Mouse (Mus musculus) lung, embryonic 14.5 days (tissue): ENCODE data around the gene Arfgef2. TPM values are rescaled to one million over a fixed set of nuclear protein-coding genes. Genes with fewer than 3 reads are reported as not detected.
A peak's percentile ranks its signal among the peaks of the same experiment; 100 is the strongest.

Source experiments
- ATAC-seq: fragments of 200-750 bp; cut with Nextera tagmentation; 2 replicates; pipeline ENCODE4 v1.8.0; 2017; ENCODE audit warnings: mild to moderate bottlenecking, moderate TSS enrichment, moderate library complexity; ENCODE audit not compliant: insufficient read depth
- DNase-seq: peaks from one replicate; pipeline ENCODE4 v3.0.0-alpha.2; 2015
- H3K27ac ChIP-seq: fragments of 300-500 bp; sonication (generic); 2 replicates; pipeline ENCODE4 v1.5.1; 2014; ENCODE audit warnings: low read depth, mild to moderate bottlenecking, moderate library complexity
- H3K27me3 ChIP-seq: fragments of 300-500 bp; sonication (generic); 2 replicates; pipeline ENCODE4 v1.6.1; 2014; ENCODE audit warnings: low read length, control low read depth; ENCODE audit not compliant: insufficient read depth
- H3K36me3 ChIP-seq: fragments of 300-500 bp; sonication (generic); 2 replicates; pipeline ENCODE4 v1.6.1; 2014; ENCODE audit warnings: control low read depth; ENCODE audit not compliant: insufficient read depth
- H3K4me1 ChIP-seq: fragments of 300-500 bp; sonication (generic); 2 replicates; pipeline ENCODE4 v1.6.1; 2014; ENCODE audit warnings: antibody characterized with exemption, control low read depth; ENCODE audit not compliant: insufficient read depth
- H3K4me2 ChIP-seq: fragments of 300-500 bp; sonication (generic); 2 replicates; pipeline ENCODE4 v1.6.1; 2014; ENCODE audit warnings: mild to moderate bottlenecking
- H3K4me3 ChIP-seq: fragments of 300-500 bp; sonication (generic); 2 replicates; pipeline ENCODE4 v1.5.1; 2014; ENCODE audit warnings: low read depth, low read length
- H3K9ac ChIP-seq: fragments of 300-500 bp; sonication (generic); 2 replicates; pipeline ENCODE4 v1.6.1; 2014
- H3K9me3 ChIP-seq: fragments of 300-500 bp; sonication (generic); 2 replicates; pipeline ENCODE4 v1.6.1; 2016; ENCODE audit warnings: low read depth, low read length, control low read depth
- CTCF ChIP-seq: IDR thresholded peaks from 2 replicates; pipeline ENCODE4 v1.5.1; 2016; ENCODE audit warnings: antibody characterized with exemption, low read depth
- WGBS: fragments of 180-500 bp; shearing (Covaris S2); extraction: QIAGEN DNeasy Blood & Tissue Kit; methylation state at CpG from one replicate; pipeline ENCODE4 v1.1.7; 2014; 5-methylcytosine and 5-hydroxymethylcytosine counted together
- polyA plus RNA-seq: library from polyadenylated mRNA; unstranded; fragments of >200 nt; fragmentation: Nextera tagmentation; extraction: Ambion mirVana; gene quantifications from 2 replicates; pipeline ENCODE4 v1.2.1, GENCODE M21; 2014

The Arfgef2 gene
- polyA plus RNA-seq, 1 experiment from 2014 or later = 6.9 TPM

DNA sequence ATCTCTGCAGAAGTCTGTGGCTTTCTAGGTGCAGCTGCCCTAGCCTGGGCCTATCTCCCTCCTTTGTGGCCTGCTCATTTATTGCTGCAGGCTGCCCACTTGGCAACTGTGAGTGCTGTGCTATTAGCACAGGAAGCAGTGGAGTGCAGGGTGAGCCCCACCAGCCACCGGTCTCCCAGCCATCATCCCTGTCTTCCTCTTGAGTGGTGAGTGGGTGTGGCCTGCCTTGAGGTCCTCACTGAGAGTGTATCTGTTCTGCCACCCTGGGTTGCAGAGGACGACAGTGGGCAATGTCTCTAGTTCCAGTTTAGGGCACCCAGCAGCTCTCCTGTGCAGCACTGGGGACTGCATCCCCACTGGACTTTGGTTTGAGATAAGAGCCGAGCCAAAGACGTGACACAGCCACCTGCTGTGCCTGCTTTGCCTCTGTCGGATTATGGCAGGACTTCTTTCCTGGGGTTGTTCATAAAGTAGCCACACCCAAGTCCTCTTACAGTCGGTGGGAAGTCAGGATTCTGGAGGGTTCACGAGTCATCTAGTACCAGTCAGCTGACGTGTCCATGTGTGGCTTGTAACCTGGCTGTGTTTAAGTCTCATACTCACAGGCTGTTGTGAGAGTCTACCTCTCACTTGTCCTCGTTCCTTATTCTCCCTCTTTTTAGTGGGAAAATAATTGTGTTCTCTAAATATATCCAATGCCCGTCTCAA, 16.9 kb downstream of the Arfgef2 start:
- DNase-seq (no peak), ATAC-seq (no peak)
- Histone ChIP-seq H3K9ac (no peak overlapping the region), H3K27me3 (no peaks in the 10 kb centered on the region), H3K36me3 (0 out of 2 replicates have a peak, but pooled peaks cover 2% of the 10 kb centered on the region), H3K4me1 (no peaks in the 10 kb centered on the region), H3K9me3 (no peaks in the 10 kb centered on the region), H3K4me3 (no peak overlapping the region), H3K27ac (no peak overlapping the region), H3K4me2 (no peak overlapping the region)
- 60% methylated on average over 10 of the region's 10 CpGs for WGBS
- no peak for TF ChIP-seq CTCF

DNA sequence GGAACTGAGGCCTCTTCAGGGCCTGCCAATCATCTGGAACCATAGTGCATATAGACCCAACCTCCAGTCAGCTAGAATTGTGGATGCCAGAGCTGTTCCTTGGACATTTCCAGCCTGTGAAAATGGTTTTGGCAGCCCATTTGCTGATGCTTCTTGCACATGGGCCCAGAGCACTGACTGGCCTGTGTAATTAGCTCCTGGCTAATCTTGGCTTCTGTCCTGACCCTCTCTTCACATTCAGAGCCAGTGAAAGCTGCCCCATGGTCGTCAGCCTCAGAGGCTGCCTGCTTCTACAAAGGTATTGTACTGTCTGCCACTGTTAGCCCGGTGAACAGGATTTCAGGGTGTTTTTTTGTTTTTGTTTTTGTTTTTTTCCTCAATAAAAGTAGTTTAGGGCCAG, 17.5 kb downstream of the Arfgef2 start:
- no peaks in the 10 kb centered on the region for H3K9me3 ChIP-seq
- WGBS = 73% methylated on average over 2 of the region's 2 CpGs
- no peak overlapping the region for H3K9ac ChIP-seq
- 0 out of 2 replicates have a peak, but pooled peaks cover 6% of the 10 kb centered on the region for H3K36me3 ChIP-seq
- TF ChIP-seq CTCF = no peak
- ATAC-seq = no peak
- no peaks in the 10 kb centered on the region for H3K27me3 ChIP-seq
- no peak overlapping the region for H3K4me2 ChIP-seq
- no peak overlapping the region for H3K27ac ChIP-seq
- H3K4me3 ChIP-seq = no peak overlapping the region
- H3K4me1 ChIP-seq = no peaks in the 10 kb centered on the region
- DNase-seq = no peak

DNA sequence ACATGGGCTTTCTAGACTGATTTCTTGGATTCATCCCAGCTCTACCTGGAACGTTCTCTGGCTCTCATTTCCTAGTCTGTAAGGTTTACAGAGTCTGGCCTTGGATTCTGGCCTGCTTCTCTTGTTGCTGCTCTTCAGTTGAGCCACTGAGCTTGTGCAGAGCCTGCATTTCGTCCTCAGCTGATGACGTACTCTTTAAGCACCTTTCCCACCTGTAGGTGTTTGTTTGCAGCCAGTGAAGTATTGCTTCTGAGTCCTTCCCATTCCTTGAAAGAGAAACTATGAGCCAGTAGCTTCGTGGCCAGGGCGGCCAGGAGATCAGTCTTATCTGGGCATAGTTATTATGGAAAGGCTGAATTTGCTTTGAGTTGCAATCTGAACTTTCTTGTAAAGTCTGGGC, 19.0 kb downstream of the Arfgef2 start:
- no peaks in the 10 kb centered on the region for H3K9me3 ChIP-seq
- H3K36me3 ChIP-seq = 0 out of 2 replicates have a peak, but pooled peaks cover 6% of the 10 kb centered on the region
- DNase-seq = no peak
- no peak overlapping the region for H3K4me3 ChIP-seq
- H3K27me3 ChIP-seq = no peaks in the 10 kb centered on the region
- H3K9ac ChIP-seq = no peak overlapping the region
- TF ChIP-seq CTCF = no peak
- WGBS = 78% methylated on average over 5 of the region's 5 CpGs
- ATAC-seq = no peak
- H3K27ac ChIP-seq = no peak overlapping the region
- H3K4me2 ChIP-seq = no peak overlapping the region
- no peaks in the 10 kb centered on the region for H3K4me1 ChIP-seq

- H3K27me3 ChIP-seq = no peaks in the 10 kb centered on the region
- ATAC-seq = no peak
- H3K36me3 ChIP-seq = 0 out of 2 replicates have a peak, but pooled peaks cover 6% of the 10 kb centered on the region
- H3K4me3 ChIP-seq = no peak overlapping the region
- H3K4me1 ChIP-seq = no peaks in the 10 kb centered on the region
- no peak overlapping the region for H3K27ac ChIP-seq
- H3K4me2 ChIP-seq = no peak overlapping the region
- no peaks in the 10 kb centered on the region for H3K9me3 ChIP-seq
- WGBS = 83% methylated on average over 5 of the region's 5 CpGs
- no peak for TF ChIP-seq CTCF
- no peak overlapping the region for H3K9ac ChIP-seq
- no peak for DNase-seq
Measured at GRCm38 (mm10) chr2:166824998-166825397, 19.6 kb downstream of the Arfgef2 start.

GRCm38 (mm10) chr2:166826491-166827224, 21.3 kb downstream of the Arfgef2 start:
- Histone ChIP-seq H3K27ac (no peak overlapping the region), H3K9ac (no peak overlapping the region), H3K4me2 (no peak overlapping the region), H3K4me1 (no peaks in the 10 kb centered on the region), H3K36me3 (0 out of 2 replicates have a peak, but pooled peaks cover 6% of the 10 kb centered on the region), H3K27me3 (no peaks in the 10 kb centered on the region), H3K9me3 (no peaks in the 10 kb centered on the region), H3K4me3 (no peak overlapping the region)
- 86% methylated on average over 8 of the region's 8 CpGs for WGBS
- no peak for TF ChIP-seq CTCF
- DNase-seq (no peak), ATAC-seq (no peak)

- 84% methylated on average over 12 of the region's 12 CpGs for WGBS
- 0 out of 2 replicates have a peak, but pooled peaks cover 6% of the 10 kb centered on the region for H3K36me3 ChIP-seq
- TF ChIP-seq CTCF = no peak
- no peaks in the 10 kb centered on the region for H3K9me3 ChIP-seq
- no peak overlapping the region for H3K27ac ChIP-seq
- H3K4me2 ChIP-seq = no peak overlapping the region
- no peaks in the 10 kb centered on the region for H3K4me1 ChIP-seq
- no peak overlapping the region for H3K9ac ChIP-seq
- H3K27me3 ChIP-seq = no peaks in the 10 kb centered on the region
- DNase-seq (no peak), ATAC-seq (no peak)
- H3K4me3 ChIP-seq = no peak overlapping the region
Measured at GRCm38 (mm10) chr2:166828306-166828705, 22.9 kb downstream of the Arfgef2 start.

- H3K36me3 ChIP-seq = 0 out of 2 replicates have a peak, but pooled peaks cover 12% of the 10 kb centered on the region
- ATAC-seq (no peak), DNase-seq (peak; percentile 47)
- no peak for TF ChIP-seq CTCF
- no peak overlapping the region for H3K27ac ChIP-seq
- no peaks in the 10 kb centered on the region for H3K27me3 ChIP-seq
- no peak overlapping the region for H3K9ac ChIP-seq
- H3K4me3 ChIP-seq = no peak overlapping the region
- no peaks in the 10 kb centered on the region for H3K9me3 ChIP-seq
- 73% methylated on average over 5 of the region's 5 CpGs for WGBS
- H3K4me1 ChIP-seq = no peaks in the 10 kb centered on the region
- no peak overlapping the region for H3K4me2 ChIP-seq
Measured at GRCm38 (mm10) chr2:166830350-166830749, 25.0 kb downstream of the Arfgef2 start.
